Mouse (Mus musculus) megakaryocyte progenitor cell, adult 5-6 weeks (primary cell): ENCODE data around the gene Nlrc5. TPM values are rescaled to one million over a fixed set of nuclear protein-coding genes. Genes with fewer than 3 reads are reported as not detected.

ENCODE experiments used
- ATAC-seq: replicated peaks from 2 replicates; pipeline ENCODE4 v1.8.0; 2016; ENCODE audit warnings: mild to moderate bottlenecking, moderate TSS enrichment, inconsistent platforms; ENCODE audit not compliant: poor library complexity
- total RNA-seq, 2 experiments: library from RNA; stranded (forward) in 1 of 2; stranded (reverse) in 1 of 2; fragments of 157-497, 149-512 nt in 1 of 2; fragments of 200-1000 nt in 1 of 2; gene quantifications; 2 replicates each; pipeline versions ENCODE4 v1.2.3 to v1.2.4; 2015 to 2017

Nlrc5 gene
- total RNA-seq, 2 experiments from 2014 or later = 17.7 to 22.5 TPM

DNA sequence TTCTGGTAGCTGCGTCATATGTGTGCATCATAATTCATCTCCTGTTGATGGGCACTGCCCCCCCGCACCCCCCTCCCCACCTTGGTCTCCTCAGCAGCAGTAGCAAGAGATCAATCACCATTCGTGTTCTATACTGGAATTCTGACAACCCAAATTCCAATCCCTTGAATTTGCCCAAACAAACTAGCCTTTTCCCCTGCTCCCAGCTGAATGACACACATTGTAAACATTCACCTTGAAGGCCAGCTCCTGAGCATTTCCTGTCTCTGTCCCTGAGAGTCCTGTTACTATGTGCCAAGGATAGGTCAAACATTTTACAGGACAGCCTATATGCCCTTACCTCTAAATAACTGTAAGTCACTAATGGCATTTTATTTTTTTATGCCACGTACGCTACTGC lies 21.9 kb downstream of the Nlrc5 start:
- no peak for ATAC-seq

DNA sequence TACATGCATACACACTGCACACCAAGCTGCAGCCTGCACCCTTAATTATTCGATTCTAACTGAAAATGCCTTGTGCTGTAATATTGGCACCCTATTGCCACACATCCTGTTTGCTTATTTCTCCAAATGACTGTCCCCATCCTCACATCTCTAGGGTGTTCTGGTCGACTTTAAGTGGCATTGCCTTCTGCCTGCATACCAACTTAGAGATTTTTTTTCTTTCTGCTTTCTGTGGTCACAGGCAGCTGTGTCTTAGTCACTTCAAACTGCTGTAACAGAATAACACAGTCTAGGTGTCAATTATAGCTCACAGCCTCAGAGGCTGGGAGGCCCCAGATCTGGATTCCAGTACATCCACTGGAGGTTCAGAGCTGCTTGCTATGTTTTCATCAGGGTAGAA lies 24.4 kb downstream of the Nlrc5 start:
- peak; percentile 93 for ATAC-seq

DNA sequence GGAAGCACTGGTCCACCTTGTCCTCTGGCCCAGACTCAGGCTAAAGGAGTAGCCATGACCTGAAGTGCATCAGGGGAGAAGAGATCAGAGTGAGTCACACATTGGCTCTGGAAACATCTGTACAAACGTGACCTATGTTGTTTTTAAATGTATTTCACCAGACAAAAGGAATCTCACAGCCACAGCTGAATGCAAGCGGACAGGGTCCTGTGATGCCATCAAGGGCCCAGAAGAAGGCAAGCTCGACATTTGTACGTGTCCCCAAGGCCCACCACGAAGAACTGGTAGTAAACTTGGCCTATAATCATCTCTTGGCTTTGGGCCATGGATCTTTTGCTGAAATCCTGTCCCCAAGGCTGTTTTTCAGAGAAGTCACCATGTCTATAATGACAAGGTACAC lies 35.5 kb downstream of the Nlrc5 start:
- ATAC-seq = no peak

DNA sequence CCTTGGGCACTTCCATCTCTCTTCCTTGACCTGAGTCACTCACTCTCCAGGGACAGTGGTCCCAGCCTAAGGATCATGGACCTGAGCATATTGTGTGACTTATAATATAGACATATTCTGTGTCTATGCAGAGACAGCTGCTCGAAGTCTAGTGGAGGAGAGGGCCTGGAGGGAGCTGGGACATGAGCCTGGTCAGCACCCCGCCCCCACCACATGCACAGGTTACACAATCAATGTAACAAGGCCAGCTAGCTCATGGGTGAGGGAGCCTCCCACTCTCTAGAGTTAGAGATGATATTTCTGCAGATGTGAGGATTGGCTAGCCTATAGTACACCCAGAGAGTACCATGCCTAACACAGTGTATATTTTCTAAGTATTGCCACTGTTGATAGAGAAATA lies 36.6 kb downstream of the Nlrc5 start:
- ATAC-seq = no peak

DNA sequence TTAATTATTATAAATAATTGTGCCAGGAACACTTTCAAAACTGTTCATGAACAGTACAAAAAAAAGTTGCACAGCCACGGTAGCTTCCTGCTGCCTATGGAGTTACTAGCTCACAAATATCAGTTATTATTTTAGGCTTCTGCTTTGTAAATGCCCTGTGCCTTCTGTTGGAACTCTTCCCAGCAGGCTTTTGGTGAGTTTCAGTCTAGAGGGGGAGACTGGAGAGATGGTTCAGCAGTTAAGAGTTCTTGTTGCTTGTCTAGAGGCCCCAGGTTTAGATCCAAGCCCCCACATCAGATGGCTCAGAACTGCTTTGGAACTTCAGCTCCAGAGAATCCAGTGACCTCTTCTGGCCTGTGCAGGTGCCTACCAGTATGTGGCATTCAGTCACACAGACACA lies 37.1 kb downstream of the Nlrc5 start:
- no peak for ATAC-seq

DNA sequence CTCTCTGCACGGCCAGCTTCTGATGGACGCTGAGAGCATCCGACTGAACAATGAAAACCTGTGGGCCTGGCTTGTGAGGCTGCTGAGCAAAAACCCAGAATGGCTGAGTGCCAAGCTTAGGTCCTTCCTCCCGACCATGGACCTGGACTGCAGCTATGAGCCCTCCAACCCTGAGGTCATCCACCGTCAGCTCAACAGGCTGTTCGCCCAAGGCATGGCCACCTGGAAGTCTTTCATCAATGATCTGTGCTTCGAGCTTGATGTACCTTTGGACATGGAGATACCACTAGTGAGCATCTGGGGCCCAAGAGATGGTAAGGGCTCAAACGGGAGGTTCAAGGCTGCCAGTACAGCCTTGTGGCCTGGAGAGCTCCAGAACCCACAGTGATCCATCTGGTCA lies 38.6 kb downstream of the Nlrc5 start:
- ATAC-seq = no peak

DNA sequence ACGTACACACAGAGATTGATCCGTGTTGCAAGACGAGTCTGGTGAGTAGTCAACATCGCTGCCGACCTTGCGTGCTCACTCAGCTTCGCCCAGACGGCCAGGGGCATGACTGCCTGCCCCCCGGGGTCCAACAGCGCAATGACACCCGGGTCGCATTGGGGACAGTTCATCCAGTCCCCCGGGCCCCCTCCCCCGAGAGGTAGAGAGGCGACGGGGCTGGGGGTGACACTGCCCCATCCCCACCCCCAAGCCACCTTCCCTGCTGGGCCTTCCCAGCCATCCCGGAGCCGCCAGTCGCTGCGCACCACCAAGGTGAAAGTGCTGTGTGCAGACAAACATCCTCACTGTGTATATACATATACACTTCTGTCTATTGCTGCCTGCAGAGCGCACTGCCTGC lies 39.3 kb downstream of the Nlrc5 start:
- ATAC-seq = no peak

DNA sequence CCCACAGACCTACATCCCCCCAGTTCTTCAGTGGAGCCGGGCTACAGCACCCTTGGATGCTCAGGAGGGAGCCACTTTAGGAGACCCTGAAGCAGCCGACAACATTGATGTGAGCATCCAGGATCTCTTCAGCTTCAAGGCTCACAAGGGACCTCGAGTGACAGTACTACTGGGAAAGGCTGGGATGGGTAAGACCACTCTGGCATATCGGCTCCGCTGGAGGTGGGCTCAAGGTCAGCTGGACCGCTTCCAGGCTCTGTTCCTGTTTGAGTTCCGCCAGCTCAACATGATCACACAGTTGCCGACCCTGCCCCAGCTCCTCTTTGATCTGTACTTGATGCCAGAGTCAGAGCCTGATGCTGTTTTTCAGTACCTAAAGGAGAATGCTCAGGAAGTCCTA lies 41.6 kb downstream of the Nlrc5 start:
- no peak for ATAC-seq

DNA sequence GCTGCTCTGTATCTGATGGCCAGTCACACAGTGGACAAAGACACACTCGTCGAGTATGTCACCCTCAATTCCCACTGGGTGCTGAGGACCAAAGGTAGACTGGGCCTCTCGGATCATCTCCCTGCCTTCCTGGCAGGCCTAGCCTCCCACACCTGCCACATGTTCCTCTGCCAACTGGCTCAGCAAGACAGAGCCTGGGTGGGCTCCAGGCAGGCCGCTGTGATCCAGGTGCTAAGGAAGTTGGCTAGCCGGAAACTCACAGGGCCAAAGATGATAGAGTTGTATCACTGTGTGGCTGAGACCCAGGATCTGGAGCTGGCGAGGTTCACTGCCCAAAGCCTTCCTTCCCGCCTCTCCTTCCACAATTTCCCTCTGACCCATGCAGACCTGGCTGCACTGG lies 42.7 kb downstream of the Nlrc5 start:
- no peak for ATAC-seq

DNA sequence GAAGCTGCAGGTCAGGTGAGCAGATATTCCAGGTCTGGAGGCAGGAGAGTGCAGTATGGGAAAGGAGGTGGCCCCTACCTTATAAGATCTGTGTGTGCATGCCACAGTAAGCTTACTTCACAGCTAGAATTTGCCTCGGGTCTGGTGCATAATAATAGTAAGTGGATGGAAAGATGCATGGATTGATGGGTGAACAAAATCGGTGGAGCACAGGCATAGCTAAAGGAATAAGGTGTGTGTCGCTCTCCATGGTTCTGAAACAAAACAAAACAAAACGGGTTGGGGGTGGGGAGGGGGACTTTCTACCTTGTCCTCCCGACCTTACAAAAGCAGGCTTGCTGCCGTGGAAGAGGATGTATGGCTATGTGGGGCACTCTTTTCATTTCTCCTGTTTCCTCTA lies 47.9 kb downstream of the Nlrc5 start:
- 0 out of 2 replicates have a peak, but pooled peaks have one; percentile 30 for ATAC-seq

DNA sequence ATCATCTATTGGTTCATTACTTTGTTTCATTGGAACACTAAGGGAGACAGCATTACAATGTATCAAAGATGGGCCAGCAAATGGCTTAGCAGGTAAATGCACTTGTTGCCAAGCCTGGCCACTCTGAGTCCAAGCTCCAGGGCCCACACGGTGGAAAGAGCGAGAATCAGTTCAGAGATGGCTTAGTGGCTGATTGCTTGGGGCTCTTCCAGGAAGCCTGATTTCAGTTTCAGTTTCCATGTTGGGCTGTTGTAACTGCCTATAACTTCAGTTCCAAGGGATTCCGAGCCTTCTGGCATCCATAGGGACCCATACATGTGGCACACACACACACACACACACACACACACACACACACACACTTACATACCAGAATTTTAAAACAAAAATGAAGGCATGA lies 51.1 kb downstream of the Nlrc5 start:
- ATAC-seq = no peak

DNA sequence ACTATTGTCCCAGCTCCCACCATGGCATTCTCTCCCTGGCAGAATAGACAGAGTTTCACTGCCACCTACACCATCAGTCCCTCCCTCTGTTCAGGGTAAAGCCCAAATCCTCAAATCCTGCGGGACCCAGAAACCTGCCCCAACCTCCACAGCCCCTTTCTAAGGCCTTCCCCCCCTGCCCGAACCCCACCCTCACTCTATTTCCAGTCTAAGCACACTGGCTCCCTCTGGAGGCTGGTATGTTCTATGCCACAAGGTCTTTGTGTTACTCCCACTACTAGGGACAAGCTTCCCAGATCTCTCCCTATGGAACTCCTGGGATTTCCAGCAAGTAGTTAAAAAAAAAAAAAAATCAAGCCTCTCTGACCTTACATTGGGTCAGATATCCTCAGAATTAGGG lies 51.7 kb downstream of the Nlrc5 start:
- peak; percentile 61 for ATAC-seq

DNA sequence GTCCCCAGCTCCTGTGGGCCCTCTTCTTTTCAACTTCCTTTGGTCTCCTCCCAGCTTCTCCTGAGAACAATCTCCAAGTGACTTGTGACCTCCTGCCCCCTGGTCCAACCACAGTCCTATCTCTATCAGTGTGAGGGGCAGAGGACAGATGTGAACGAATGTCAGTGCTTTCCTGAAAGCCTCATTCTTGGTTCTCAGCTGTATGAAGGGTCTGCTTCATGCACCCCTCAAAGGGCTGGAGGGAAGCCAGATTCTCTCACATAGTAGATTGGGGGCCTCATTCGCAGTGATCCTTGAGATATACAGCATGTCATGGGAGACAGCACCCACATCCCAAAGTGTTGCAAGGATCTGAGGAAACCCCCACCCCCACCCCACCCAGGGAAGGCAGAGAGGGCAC lies 53.9 kb downstream of the Nlrc5 start:
- no peak for ATAC-seq

DNA sequence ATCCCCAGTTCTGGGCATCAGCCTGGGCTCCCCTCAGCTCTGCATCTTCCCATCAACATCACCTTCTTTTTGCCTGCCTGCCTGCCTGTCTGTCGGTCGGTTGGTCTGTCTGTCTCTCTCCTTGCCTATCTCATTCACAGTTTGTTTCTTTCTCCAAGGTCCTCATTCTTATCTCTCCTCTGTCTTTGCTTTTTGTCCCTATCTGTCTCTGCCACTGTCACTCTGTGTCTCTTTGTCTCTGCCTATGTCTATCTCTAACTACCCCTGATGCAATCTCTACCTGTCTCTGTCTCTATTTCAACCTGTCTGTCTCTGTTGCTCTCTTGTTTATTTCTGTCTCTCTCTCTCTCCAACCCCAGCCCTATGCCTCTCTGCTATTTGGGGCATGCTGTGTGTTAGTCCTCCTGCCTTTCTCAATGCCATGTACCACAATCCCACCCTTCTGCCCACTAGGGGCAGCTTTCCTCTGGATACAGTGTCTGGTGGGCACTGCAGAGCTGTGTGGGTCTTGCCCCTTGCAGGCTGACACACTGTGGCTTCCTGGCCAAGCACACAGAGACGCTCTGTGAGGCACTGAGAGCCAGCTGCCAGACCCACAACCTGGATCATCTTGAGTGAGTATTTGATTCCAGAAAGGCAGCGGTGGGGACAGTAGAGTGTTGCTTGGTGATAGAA lies 55.8 kb downstream of the Nlrc5 start:
- peak; percentile 45 for ATAC-seq

DNA sequence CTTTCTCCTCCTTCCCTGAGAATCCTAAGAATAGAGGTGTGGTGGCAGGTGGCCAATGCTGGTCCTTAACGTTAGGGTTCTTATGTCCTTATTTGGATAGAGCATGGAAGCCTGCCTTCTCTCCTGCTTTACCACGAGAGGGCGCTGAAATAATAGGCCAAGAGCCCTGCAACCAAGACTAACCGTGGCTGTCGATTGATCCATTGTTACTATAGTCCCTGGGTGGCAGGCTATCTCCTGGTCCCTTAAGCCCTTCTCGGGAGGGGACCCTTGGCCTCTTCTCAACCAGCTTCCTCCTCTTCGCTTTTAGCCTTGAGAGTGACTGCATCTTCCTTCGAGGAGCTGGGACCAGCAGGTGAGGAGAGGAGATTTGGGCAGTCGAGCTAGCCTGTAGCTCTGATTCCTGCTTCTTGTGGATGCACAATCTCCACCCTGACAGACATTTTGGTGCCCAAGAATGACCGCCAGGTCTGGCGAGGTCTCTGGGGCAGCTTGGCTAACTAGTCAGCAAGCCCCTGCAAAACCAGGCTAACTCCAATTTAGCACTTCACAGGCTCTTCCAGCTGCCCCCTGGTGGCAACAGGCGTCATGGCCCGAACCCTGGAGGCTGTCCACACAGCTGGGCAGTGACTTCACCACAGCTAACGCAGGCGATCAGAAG lies 58.0 kb downstream of the Nlrc5 start:
- ATAC-seq = peak; percentile 81

DNA sequence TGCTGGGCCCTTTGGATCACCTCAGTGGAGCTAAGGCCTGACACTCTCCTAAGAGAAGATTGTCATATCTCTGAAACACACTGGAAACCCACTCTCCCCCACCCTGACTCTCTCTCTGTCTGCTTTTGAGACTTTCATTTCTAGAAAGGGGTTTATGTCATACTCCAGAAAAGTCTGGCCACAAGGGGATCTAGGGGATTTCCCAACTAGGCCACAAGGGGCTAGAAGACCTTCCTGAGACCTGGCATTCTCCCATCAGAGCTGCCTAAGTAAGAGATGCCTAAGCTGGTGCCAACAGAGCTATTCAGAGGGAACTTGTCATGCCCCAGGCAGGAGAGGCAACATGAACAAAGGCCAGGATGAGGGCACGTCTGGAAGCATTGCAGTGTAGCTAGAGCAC lies 59.1 kb downstream of the Nlrc5 start:
- ATAC-seq = no peak

DNA sequence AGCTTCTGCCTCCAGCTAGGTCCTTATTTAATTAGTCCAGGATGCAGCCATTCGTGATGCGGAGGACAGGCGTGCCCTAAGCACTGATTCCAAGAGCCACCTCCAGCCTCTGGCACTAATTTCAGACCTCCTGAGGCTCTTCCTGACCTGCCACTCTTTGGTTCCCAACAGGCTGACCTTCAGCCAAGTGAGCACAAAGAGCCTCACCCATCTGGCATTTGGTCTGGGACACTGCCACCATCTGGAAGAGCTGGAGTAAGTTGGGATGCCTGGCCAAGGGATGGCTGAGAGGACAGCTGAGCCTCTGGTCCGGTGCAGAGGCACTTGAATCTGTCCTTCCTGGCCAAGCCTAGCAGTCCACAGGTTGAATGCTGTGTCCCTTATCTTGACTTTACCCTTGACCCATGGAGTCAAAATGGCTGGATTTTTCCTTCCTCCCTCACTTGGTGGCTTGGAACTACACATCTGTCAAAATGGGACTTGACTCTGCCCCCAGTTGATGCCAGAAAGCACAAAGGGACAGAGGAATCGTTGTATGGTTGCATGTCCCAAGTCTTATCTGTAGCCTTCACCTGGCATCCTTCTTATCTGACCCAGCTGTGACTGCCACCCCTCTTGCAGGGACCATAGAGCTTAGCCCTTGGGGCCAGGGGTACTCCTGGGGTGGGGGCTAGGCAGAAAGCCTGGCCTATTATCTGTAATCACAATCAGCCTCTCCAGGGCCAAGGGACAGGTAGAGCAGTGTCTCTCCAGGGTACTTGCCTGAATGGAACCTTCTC lies 81.5 kb downstream of the Nlrc5 start:
- ATAC-seq = peak; percentile 69

DNA sequence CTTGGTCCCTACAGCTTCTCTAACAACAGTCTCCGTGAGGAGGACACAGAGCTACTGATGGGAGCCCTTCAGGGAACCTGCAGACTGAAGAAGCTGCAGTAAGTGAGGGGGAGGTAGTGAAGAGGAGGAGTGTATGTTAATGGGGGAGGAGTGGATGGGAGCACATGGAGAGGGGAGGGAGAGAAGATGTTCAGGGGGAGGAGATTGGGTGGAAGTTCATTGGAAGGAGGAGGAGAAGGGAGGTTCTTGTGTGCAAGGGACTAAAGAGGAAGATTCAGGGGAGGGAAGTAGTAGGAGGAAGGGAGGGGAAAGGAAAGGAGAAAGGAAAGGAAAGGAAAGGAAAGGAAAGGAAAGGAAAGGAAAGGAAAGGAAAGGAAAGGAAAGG lies 82.0 kb downstream of the Nlrc5 start:
- peak; percentile 36 for ATAC-seq

DNA sequence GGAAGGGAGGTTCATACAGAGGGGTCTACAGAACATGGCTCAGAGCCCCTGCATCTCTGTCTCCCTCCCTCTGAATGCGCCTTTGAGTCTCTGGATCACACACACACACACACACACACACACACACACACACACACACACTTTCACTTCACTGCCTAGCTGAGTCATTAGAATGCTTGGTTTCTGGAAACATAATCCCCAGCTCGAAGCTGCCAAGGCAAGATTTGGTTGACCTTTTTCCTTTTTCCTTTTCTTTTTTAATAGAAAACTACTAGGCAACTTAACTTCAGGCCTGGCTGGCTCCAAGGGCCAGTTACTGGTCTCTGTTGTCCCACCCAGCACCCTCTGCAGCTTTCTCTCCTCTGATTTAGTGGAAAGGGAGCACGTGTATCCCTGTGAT lies 82.6 kb downstream of the Nlrc5 start:
- ATAC-seq = no peak

DNA sequence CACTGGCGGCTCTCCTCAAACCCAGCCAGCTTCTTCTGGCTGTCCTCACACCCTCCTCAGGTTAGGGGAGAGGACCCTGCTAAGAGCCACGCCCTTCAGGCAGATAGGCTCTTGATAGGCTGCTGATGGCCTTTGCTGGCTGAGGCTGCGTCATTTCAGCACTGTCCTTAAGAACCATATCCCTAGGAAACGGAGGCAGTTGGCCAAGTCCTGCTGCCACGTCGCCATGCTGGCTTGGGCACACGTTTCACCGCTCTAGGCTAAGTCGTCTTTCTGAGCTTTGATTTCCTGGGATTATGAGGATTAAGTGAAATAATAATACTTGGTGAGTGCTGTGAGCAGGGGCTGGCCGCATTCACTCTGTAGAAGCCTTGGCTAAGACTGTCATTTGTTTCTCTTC lies 84.2 kb downstream of the Nlrc5 start:
- ATAC-seq = no peak

DNA sequence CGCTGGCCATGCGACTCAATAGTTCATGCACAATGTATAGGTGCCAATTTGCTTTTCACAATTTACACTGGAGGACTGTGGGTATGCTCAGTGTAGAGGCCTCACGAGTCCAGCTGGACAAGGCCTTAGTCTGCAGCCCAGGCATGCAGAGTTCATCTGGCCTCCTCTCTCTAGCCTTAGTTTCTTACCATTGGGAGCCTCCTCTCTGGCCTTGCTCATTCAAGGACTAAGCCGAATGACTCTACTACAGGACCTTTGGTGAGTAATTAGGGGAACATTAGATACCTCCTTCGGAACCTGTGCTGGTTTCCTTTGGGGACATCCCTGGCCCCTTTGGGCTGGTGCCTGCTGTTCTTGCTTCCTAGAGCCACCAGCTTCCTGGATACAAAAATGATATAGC lies 84.9 kb downstream of the Nlrc5 start:
- no peak for ATAC-seq

DNA sequence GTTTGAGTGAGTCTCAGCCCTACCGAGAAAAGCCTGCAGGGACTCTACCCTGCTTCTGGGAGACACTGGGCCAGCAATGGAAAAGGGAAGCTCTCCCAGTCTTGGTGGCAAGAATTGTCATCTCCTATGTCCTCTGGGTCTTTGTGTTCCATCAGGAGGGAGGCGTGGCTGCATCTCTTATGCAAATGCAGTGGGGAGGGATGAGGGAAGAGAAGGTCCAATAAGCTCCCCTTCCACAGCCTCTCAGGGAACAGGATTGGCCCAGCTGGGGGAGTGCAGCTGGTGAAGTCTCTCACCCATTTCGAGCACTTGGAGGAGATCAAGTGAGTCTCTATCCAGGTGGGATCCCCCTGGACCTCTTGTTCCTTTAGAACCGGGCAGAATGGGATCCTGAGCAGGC lies 87.3 kb downstream of the Nlrc5 start:
- ATAC-seq = no peak
